Mouse (Mus musculus) retina, adult 2 months (tissue): Measurements from ENCODE around the gene Dnm2.
A peak's percentile ranks its signal among the peaks of the same experiment; 100 is the strongest.

Experiments used
- DNase-seq: peaks from one replicate; pipeline ENCODE4 v3.0.0-alpha.2; 2012; ENCODE audit warnings: low read depth, low spot score

The Dnm2 gene

GRCm38 (mm10) chr9:21545916-21546788, 121.4 kb downstream of the Dnm2 start:
- DNase-seq: peak; percentile 96

GRCm38 (mm10) chr9:21546789-21547074, 122.0 kb downstream of the Dnm2 start, which contains the start of gene Carm1:
TSS of gene Carm1 (plus strand) at chr9:21546894.
- no peak for DNase-seq

DNA sequence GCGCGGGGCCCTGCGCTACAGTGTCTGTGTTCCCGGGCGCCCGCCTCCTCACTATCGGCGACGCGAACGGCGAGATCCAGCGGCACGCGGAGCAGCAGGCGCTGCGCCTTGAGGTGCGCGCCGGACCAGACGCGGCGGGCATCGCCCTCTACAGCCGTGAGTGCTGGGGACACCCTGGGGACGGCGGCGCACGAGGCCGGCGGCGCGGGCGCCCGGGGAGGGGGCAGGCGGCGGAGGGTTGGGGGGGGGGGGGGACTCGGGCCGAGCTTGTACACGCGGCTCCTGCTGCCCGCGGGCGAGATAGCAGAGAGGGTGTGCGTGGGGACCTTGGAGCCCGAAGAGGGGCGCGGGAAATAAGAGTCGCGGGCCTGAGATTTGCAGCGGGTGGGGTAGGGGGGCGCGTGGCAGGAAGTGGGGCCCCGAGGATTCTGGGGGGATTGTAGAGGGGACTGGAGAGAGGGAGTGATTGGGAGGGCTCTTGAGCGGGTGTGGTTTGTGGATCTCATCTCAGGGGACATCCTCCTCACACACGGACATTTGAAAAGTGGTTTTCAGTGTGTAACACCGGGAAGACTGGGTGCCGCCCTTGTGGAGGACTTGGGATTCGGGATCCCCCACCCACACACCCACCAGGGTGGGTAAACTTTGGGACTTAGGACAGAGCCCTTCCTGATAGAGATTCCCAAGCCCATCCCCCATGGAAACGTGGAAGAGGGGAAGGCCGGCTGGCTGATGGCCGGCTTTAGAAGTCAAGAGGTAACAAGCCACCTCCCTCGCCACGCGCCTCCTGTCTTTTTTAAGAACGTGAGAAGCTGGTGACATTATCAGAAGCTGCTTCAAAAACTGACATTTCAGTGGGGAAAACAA, 122.6 kb downstream of the Dnm2 start:
- DNase-seq: peak; percentile 33

- no peak for DNase-seq
These were observed 126.3 kb downstream of the Dnm2 start for GRCm38 (mm10) chr9:21551049-21551448.

- DNase-seq: no peak
These were observed 129.0 kb downstream of the Dnm2 start for GRCm38 (mm10) chr9:21553607-21554273.

- no peak for DNase-seq
These were observed 130.6 kb downstream of the Dnm2 start for GRCm38 (mm10) chr9:21555198-21555742.

DNA sequence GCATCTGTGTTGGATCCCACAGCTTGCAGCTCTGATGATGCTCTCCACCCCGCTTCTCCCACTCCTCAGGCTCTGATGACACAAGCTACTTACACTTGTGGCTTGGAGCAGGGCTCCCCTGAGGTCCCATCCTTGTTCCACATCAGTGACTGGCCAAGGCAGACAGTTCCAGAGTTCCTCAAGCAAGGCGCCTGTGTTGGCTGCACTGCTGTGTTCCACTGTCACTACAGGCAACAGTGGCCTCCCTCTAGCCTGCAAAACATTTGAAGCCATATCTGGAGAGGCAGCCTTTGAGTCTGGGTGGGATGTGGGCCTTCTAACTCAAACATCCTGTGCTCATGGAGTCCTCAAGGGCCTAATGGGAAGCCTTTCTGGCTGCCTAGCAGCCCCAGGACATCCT, 132.3 kb downstream of the Dnm2 start:
- DNase-seq: no peak
